Mouse (Mus musculus) MEL (cell line): ENCODE measurements around the gene Stag2. TPM values are rescaled to one million over a fixed set of nuclear protein-coding genes. Genes with fewer than 3 reads are reported as not detected.

Source experiments
- DNase-seq: peaks from one replicate; pipeline ENCODE4 v3.0.0; 2011; ENCODE audit warnings: low read depth, low spot score
- H3K27ac ChIP-seq: 2 replicates; pipeline ENCODE4 v1.5.1; 2012; ENCODE audit warnings: low read depth, mild to moderate bottlenecking, control low read depth, low read length, moderate library complexity; ENCODE audit not compliant: control insufficient read depth
- H3K27me3 ChIP-seq, 2 experiments: fragments of 150-350 bp in 1 of 2; sonication (generic) in 1 of 2; 2 replicates each; pipeline ENCODE4 v1.6.1; 2012; ENCODE audit warnings: low read length in 2 of 2, mild to moderate bottlenecking in 2 of 2, improper control_type of control experiment in 1 of 2, moderate library complexity in 1 of 2; ENCODE audit not compliant: insufficient read depth in 2 of 2, control insufficient read depth in 1 of 2
- H3K36me3 ChIP-seq, 2 experiments: 2 replicates each; pipeline ENCODE4 v1.6.1; 2012 to 2014; ENCODE audit warnings: low read length in 2 of 2, improper control_type of control experiment in 1 of 2, inconsistent platforms in 1 of 2, mild to moderate bottlenecking in 1 of 2; ENCODE audit not compliant: insufficient read depth in 2 of 2, control insufficient read depth in 1 of 2
- H3K4me1 ChIP-seq, 2 experiments: fragments of 150-350 bp in 1 of 2; sonication (generic) in 1 of 2; 2 replicates each; pipeline ENCODE4 v1.6.1; 2012; ENCODE audit warnings: low read length in 2 of 2, improper control_type of control experiment in 1 of 2, mild to moderate bottlenecking in 1 of 2; ENCODE audit not compliant: insufficient read depth in 2 of 2, control insufficient read depth in 1 of 2
- H3K4me3 ChIP-seq, 2 experiments: fragments of 150-350 bp in 1 of 2; sonication (generic) in 1 of 2; 2 replicates each; pipeline ENCODE4 v1.5.1; 2012; ENCODE audit warnings: low read depth in 2 of 2, low read length in 2 of 2, mild to moderate bottlenecking in 2 of 2, moderate library complexity in 2 of 2, control low read depth in 1 of 2, improper control_type of control experiment in 1 of 2; ENCODE audit not compliant: control insufficient read depth in 1 of 2, insufficient read depth in 1 of 2
- H3K79me2 ChIP-seq: 2 replicates; pipeline ENCODE4 v1.6.1; 2012; ENCODE audit warnings: mild to moderate bottlenecking, low read length, moderate library complexity; ENCODE audit not compliant: control insufficient read depth, poor library complexity, insufficient read depth
- H3K9ac ChIP-seq: 2 replicates; pipeline ENCODE4 v1.6.1; 2012; ENCODE audit warnings: low read depth, mild to moderate bottlenecking, control low read depth, low read length, moderate library complexity; ENCODE audit not compliant: control insufficient read depth, poor library complexity, severe bottlenecking
- H3K9me3 ChIP-seq: fragments of 150-350 bp; sonication (generic); replicated peaks from 2 replicates; pipeline ENCODE4 v1.6.1; 2012; ENCODE audit warnings: mild to moderate bottlenecking, low read length, improper control_type of control experiment, moderate library complexity; ENCODE audit not compliant: insufficient read depth
- EP300 ChIP-seq, 2 experiments: IDR thresholded peaks; 2 replicates each; pipeline ENCODE4 v1.6.1; 2011; ENCODE audit warnings: improper control_type of control experiment in 2 of 2, low read length in 2 of 2, low read depth in 1 of 2, mild to moderate bottlenecking in 1 of 2
- ETS1 ChIP-seq: IDR thresholded peaks from 2 replicates; pipeline ENCODE4 v1.6.1; 2012; ENCODE audit warnings: low read depth, mild to moderate bottlenecking, inconsistent platforms, low read length, improper control_type of control experiment, moderate library complexity
- GATA1 ChIP-seq: IDR thresholded peaks from 2 replicates; pipeline ENCODE4 v1.6.1; 2011; ENCODE audit warnings: low read depth, low read length, improper control_type of control experiment
- MAFK ChIP-seq: IDR thresholded peaks from 2 replicates; pipeline ENCODE4 v1.6.1; 2011; ENCODE audit warnings: low read depth, mild to moderate bottlenecking, low read length, improper control_type of control experiment, borderline replicate concordance
- MAX ChIP-seq: IDR thresholded peaks from 2 replicates; pipeline ENCODE4 v1.6.1; 2011; ENCODE audit warnings: low read length, improper control_type of control experiment
- MAZ ChIP-seq: IDR thresholded peaks from 2 replicates; pipeline ENCODE4 v1.6.1; 2012; ENCODE audit warnings: low read depth, mild to moderate bottlenecking, inconsistent platforms, low read length, improper control_type of control experiment
- MXI1 ChIP-seq: IDR thresholded peaks from 2 replicates; pipeline ENCODE4 v1.6.1; 2011; ENCODE audit warnings: mild to moderate bottlenecking, low read depth, low read length, improper control_type of control experiment
- MYB ChIP-seq: IDR thresholded peaks from 2 replicates; pipeline ENCODE4 v1.6.1; 2011; ENCODE audit warnings: mild to moderate bottlenecking, low read depth, low read length, improper control_type of control experiment
- MYC ChIP-seq: IDR thresholded peaks from 2 replicates; pipeline ENCODE4 v1.6.1; 2011; ENCODE audit warnings: low read depth, mild to moderate bottlenecking, low read length, improper control_type of control experiment, moderate library complexity
- POLR2A ChIP-seq, 2 experiments: IDR thresholded peaks; 2 replicates each; pipeline ENCODE4 v1.6.1; 2011 to 2012; ENCODE audit warnings: low read length in 2 of 2, mild to moderate bottlenecking in 2 of 2, control low read depth in 1 of 2, improper control_type of control experiment in 1 of 2, low read depth in 1 of 2, moderate library complexity in 1 of 2; ENCODE audit not compliant: control insufficient read depth in 1 of 2, insufficient read depth in 1 of 2, poor library complexity in 1 of 2
- POLR2AphosphoS5 ChIP-seq: IDR thresholded peaks from 2 replicates; pipeline ENCODE4 v1.6.1; 2012; ENCODE audit warnings: low read depth, borderline replicate concordance, mild to moderate bottlenecking, inconsistent platforms, low read length, moderate library complexity, mixed read lengths
- SIN3A ChIP-seq: IDR thresholded peaks from 2 replicates; pipeline ENCODE4 v1.6.1; 2012; ENCODE audit warnings: low read length, improper control_type of control experiment, inconsistent platforms
- TBP ChIP-seq: IDR thresholded peaks from 2 replicates; pipeline ENCODE4 v1.8.0; 2011; ENCODE audit warnings: low read depth, low read length, improper control_type of control experiment
- TCF12 ChIP-seq: IDR thresholded peaks from 2 replicates; pipeline ENCODE4 v1.6.1; 2014; ENCODE audit warnings: low read depth, mild to moderate bottlenecking, inconsistent platforms, low read length, improper control_type of control experiment, moderate library complexity
- USF1 ChIP-seq: IDR thresholded peaks from 2 replicates; pipeline ENCODE4 v1.6.1; 2014; ENCODE audit warnings: low read depth, mild to moderate bottlenecking, inconsistent platforms, low read length, improper control_type of control experiment, moderate library complexity
- polyA plus RNA-seq, 2 experiments: library from polyadenylated mRNA; stranded (reverse) in 1 of 2; unstranded in 1 of 2; fragments of >175 nt in 1 of 2; fragments of >200 nt in 1 of 2; gene quantifications; 2 replicates each; pipeline versions ENCODE4 v1.2.1 to v1.2.4; 2012; ENCODE audit warnings: low replicate concordance in 2 of 2, low read depth in 1 of 2; ENCODE audit not compliant: insufficient read length in 2 of 2, insufficient read depth in 1 of 2, missing spikeins in 1 of 2
- total RNA-seq: library from RNA; depleted of rRNA; stranded (reverse); fragments of 300-350 nt; gene quantifications from 2 replicates; pipeline ENCODE4 v1.2.3, GENCODE M21; 2012

The Stag2 gene
- total and polyA plus RNA-seq, 3 experiments = 18.0 to 22.9 TPM; not detected in 1

DNA sequence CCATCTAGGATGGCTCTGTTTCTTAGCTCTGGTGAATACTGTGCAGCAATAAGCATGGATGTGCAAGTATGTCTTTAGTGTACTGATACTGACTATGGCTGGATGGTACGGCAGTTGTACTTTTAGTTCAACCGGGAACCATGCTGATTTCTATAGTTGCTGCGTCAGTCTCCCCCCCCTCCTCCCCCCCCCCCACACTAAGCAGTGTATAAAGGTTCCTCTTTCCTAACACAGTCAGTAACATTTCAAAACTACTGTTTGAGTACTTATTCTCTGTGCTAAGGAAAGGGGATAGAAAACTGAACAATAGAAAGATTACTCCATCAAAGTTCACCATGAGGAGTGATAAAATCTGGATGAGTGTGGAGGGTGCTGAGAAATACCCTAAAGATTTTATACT is 6.5 kb upstream of the Stag2 start:
- H3K4me3 ChIP-seq = peak overlapping the region in 1 of 2 experiments; percentile 54; a peak in 2 of 4 replicates
- no peaks in the 10 kb centered on the region for H3K79me2 ChIP-seq
- peaks cover 0 to 12% of the 10 kb centered on the region in 2 experiments; a peak in 2 of 4 replicates for H3K36me3 ChIP-seq
- H3K27ac ChIP-seq = 0 out of 2 replicates have a peak overlapping the region, but pooled peaks have one; percentile 7
- H3K4me1 ChIP-seq = peaks cover 2 to 3% of the 10 kb centered on the region in 2 experiments; a peak in 3 of 4 replicates
- no peaks in the 10 kb centered on the region for H3K27me3 ChIP-seq
- no peaks in the 10 kb centered on the region for H3K9me3 ChIP-seq
- DNase-seq = peak; percentile 54
- peak; percentile 62; the same call in 1 of the 2 replicates for TF ChIP-seq MAZ
- TF ChIP-seq MYB = no peak
- peak overlapping the region; percentile 39 for H3K9ac ChIP-seq

DNA sequence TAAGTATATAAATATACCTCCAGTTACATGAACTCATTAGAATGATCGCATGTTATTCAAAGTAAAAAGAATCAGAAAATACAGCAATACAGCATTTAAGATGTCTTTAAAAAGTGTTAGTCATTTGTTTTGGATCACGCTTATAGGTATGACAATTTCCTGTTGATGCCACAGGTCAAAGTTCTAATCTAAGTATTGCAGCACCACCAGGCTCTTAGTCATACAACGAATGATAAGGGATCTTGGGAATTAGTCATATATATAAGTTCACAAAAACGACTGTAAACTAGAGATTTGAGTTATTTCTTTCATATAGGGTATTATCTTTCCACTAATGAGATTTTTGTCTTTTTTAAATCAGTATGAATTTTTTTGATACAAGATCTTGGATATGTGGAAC is 5.1 kb upstream of the Stag2 start:
- Histone ChIP-seq H3K27ac (no peak overlapping the region), H3K9ac (no peak overlapping the region), H3K36me3 (peaks cover 0 to 12% of the 10 kb centered on the region in 2 experiments; a peak in 2 of 4 replicates), H3K27me3 (no peaks in the 10 kb centered on the region), H3K79me2 (peaks cover 3% of the 10 kb centered on the region; the same call in 1 of the 2 replicates), H3K9me3 (no peaks in the 10 kb centered on the region), H3K4me3 (no peak overlapping the region), H3K4me1 (peaks cover 2 to 3% of the 10 kb centered on the region in 2 experiments; a peak in 3 of 4 replicates)
- DNase-seq = no peak
- 0 out of 2 replicates have a peak, but pooled peaks have one; percentile 24 for TF ChIP-seq ETS1
- peak; percentile 38; the same call in 1 of the 2 replicates for TF ChIP-seq GATA1
- TF ChIP-seq EP300 (IDR thresholded peaks at IDR 0.05; ENCODE audit: low read depth in 1 of 2, low read length in 2 of 2) = peak; percentile 12 to 19; a peak in 1 of 4 replicates
- TF ChIP-seq MYC = no peak

DNA sequence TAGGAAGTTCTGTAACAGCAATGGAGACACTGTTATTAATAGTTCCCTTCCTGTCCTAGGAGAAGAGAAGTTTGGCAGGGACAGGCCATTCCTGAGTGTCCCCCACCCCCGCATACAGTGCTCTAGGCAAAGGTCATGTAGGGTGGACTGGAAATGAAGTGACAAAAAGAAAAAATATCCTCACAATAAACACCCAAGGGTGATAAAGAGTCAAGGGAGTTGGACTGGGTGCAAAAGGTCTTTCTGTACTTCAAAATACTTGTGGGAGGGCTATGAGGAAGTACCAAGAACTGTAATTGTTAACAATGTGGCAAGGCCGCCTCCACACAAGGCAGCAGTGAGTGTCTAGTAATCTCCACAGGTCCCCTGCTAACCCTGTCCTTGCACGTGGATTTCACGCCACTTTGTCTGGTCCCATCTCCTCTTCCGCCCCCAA is 1.1 kb upstream of the Stag2 start:
- H3K36me3 ChIP-seq = peaks cover 0 to 10% of the 10 kb centered on the region in 2 experiments; a peak in 2 of 4 replicates
- peak; percentile 70 for DNase-seq
- no peaks in the 10 kb centered on the region for H3K27me3 ChIP-seq
- H3K4me1 ChIP-seq = peaks cover 0 to 2% of the 10 kb centered on the region in 2 experiments; a peak in 2 of 4 replicates
- H3K9me3 ChIP-seq = no peaks in the 10 kb centered on the region
- H3K27ac ChIP-seq = peak overlapping the region; percentile 84
- H3K79me2 ChIP-seq = peaks cover 32% of the 10 kb centered on the region
- peak overlapping the region; percentile 61 to 79 for H3K4me3 ChIP-seq
- peak overlapping the region; percentile 99 for H3K9ac ChIP-seq
- TF ChIP-seq SIN3A = peak; percentile 43; the same call in 1 of the 2 replicates
- no peak for TF ChIP-seq USF1
- no peak for TF ChIP-seq POLR2AphosphoS5
- TF ChIP-seq TBP = 0 out of 2 replicates have a peak, but pooled peaks have one; percentile 30
- TF ChIP-seq MXI1 = peak; percentile 85
- no peak for TF ChIP-seq MAFK
- TF ChIP-seq MYC = peak; percentile 71
- no peak for TF ChIP-seq POLR2A (IDR thresholded peaks at IDR 0.05; ENCODE audit: control insufficient read depth in 1 of 2, insufficient read depth in 1 of 2, low read depth in 1 of 2, low read length in 2 of 2, poor library complexity in 1 of 2)
- 0 out of 2 replicates have a peak, but pooled peaks have one; percentile 46 for TF ChIP-seq MAX
- TF ChIP-seq TCF12 = 0 out of 2 replicates have a peak, but pooled peaks have one; percentile 8
